Comparison of ENCODE assay signal across 9 mouse cellular contexts in genomic region chr8:93591608-93592301, GRCm38 (mm10). TPM values are rescaled to one million over a fixed set of nuclear protein-coding genes. Genes with fewer than 3 reads are reported as not detected.
DNase-seq lines count a peak whose midpoint lies in the region; ATAC-seq and TF ChIP-seq lines count a peak whose summit lies in the region.
"Had no signal": no experiment of that assay in that cellular context is flagged by ENCODE, and none has a peak within 500 bp of the region (broad histone marks: within the 10 kb centered on the region; RNA-seq: fewer than 3 reads in every experiment).

No protein-coding gene starts in this region.

- no peaks in the 10 kb centered on the region for H3K4me1 ChIP-seq in ES-Bruce4 (ENCODE audit: control insufficient read depth, insufficient read depth, low read length)
- H3K4me1 ChIP-seq in forebrain, embryonic 10.5 days: peaks cover 14% of the 10 kb centered on the region
- H3K4me1 ChIP-seq in heart, embryonic 14.5 days (ENCODE audit: control insufficient read depth in 2 of 2, insufficient read depth in 2 of 2, low read length in 2 of 2): no peaks in the 10 kb centered on the region
- H3K4me1 ChIP-seq: limb, embryonic 12.5 days had no signal

- no peaks in the 10 kb centered on the region; the same call in none of the 2 replicates for H3K9me3 ChIP-seq in ES-Bruce4 (replicated peaks; ENCODE audit: control insufficient read depth, insufficient read depth, low read length, poor library complexity, severe bottlenecking)
- H3K9me3 ChIP-seq in forebrain, embryonic 10.5 days: no peaks in the 10 kb centered on the region
- H3K9me3 ChIP-seq in heart, embryonic 14.5 days (ENCODE audit: control insufficient read depth, low read length): no peaks in the 10 kb centered on the region
- H3K9me3 ChIP-seq: limb, embryonic 12.5 days had no signal

- no peak overlapping the region for H3K4me2 ChIP-seq in heart, embryonic 14.5 days (ENCODE audit: low read length)
- H3K4me2 ChIP-seq: limb, embryonic 12.5 days had no signal

- no peak overlapping the region for H3K4me3 ChIP-seq in ES-Bruce4 (ENCODE audit: low read depth, low read length)
- no peak overlapping the region for H3K4me3 ChIP-seq in forebrain, embryonic 10.5 days
- H3K4me3 ChIP-seq in heart, embryonic 14.5 days (ENCODE audit: control insufficient read depth in 1 of 2, insufficient read depth in 1 of 2, low read depth in 1 of 2, low read length in 2 of 2): no peak overlapping the region
- H3K4me3 ChIP-seq: limb, embryonic 12.5 days had no signal

- no peaks in the 10 kb centered on the region; the same call in none of the 2 replicates for H3K27me3 ChIP-seq in ES-Bruce4 (ENCODE audit: control insufficient read depth, insufficient read depth, low read length, poor library complexity, severe bottlenecking)
- no peaks in the 10 kb centered on the region for H3K27me3 ChIP-seq in forebrain, embryonic 10.5 days (ENCODE audit: poor library complexity, severe bottlenecking)
- H3K27me3 ChIP-seq in heart, embryonic 14.5 days (ENCODE audit: control insufficient read depth, insufficient read depth, low read length): no peaks in the 10 kb centered on the region; the same call in 1 of the 2 replicates
- H3K27me3 ChIP-seq: limb, embryonic 12.5 days had no signal

- no peak overlapping the region for H3K9ac ChIP-seq in ES-Bruce4 (ENCODE audit: low read depth, poor library complexity, severe bottlenecking)
- H3K9ac ChIP-seq in heart, embryonic 14.5 days (ENCODE audit: low read length): 0 out of 2 replicates have a peak overlapping the region, but pooled peaks have one; percentile 25
- H3K9ac ChIP-seq: limb, embryonic 12.5 days had no signal

- H3K36me3 ChIP-seq in ES-Bruce4 (ENCODE audit: control insufficient read depth, insufficient read depth, low read length, poor library complexity, severe bottlenecking): no peaks in the 10 kb centered on the region
- H3K36me3 ChIP-seq in forebrain, embryonic 10.5 days (replicated peaks): no peaks in the 10 kb centered on the region
- H3K36me3 ChIP-seq in heart, embryonic 14.5 days (ENCODE audit: control insufficient read depth, insufficient read depth, low read length): no peaks in the 10 kb centered on the region
- H3K36me3 ChIP-seq: limb, embryonic 12.5 days had no signal

- TF ChIP-seq CTCF in ES-Bruce4 (IDR thresholded peaks at IDR 0.05; ENCODE audit: low read depth, low read length): peak; percentile 93

- peak; percentile 96 for DNase-seq in brain, adult 2 months (ENCODE audit: low read depth, low spot score)
- peak; percentile 84 for DNase-seq in forebrain, embryonic 10.5 days (ENCODE audit: extremely low spot score, low spot score)
- DNase-seq in kidney, postnatal 36 days: peak; percentile 54 to 86
- DNase-seq in lung, adult 18-20 months: peak; percentile 49 to 74
- DNase-seq in ovary, postnatal 36 days (ENCODE audit: low spot score): peak; percentile 77
- DNase-seq in urinary bladder, postnatal 14 days (ENCODE audit: low spot score): peak; percentile 82

- TF ChIP-seq EP300 in ES-Bruce4 (IDR thresholded peaks at IDR 0.05; ENCODE audit: insufficient read depth, low read depth, low read length): no peak

- TF ChIP-seq POLR2A in ES-Bruce4 (IDR thresholded peaks at IDR 0.05; ENCODE audit: insufficient read depth, low read length): no peak

- H3K27ac ChIP-seq in ES-Bruce4 (ENCODE audit: insufficient read depth, low read length): no peak overlapping the region
- peak overlapping the region; percentile 74 for H3K27ac ChIP-seq in forebrain, embryonic 10.5 days
- no peak overlapping the region for H3K27ac ChIP-seq in heart, embryonic 14.5 days (replicated peaks in 1 of 2; ENCODE audit: control insufficient read depth in 1 of 2, insufficient read depth in 1 of 2, low read depth in 2 of 2, low read length in 2 of 2)
- H3K27ac ChIP-seq: limb, embryonic 12.5 days had no signal

- no peak for ATAC-seq in heart, embryonic 14.5 days (ENCODE audit: insufficient number of reproducible peaks, insufficient read depth, low FRiP score, low read depth)

- WGBS in forebrain, embryonic 10.5 days: 36% methylated on average over 9 of the region's 9 CpGs
- 34% methylated on average over 9 of the region's 9 CpGs for WGBS in heart, embryonic 14.5 days

RNA-seq across cellular contexts. Expression of gene Ces5a, which starts 56.1 kb away (rescaled TPM):
- polyA plus RNA-seq in ES-Bruce4 (2011; ENCODE audit: insufficient read depth, insufficient read length, low read depth, missing spikeins): not detected in 2 replicates
- not detected in 2 replicates for polyA plus RNA-seq in forebrain, embryonic 10.5 days (2016; fragmentation: Nextera tagmentation; extraction: Ambion mirVana)
- 0.31 and 0.43 TPM in 2 replicates for polyA plus RNA-seq in heart, embryonic 14.5 days (2014; fragmentation: Nextera tagmentation; extraction: Ambion mirVana)
- polyA plus RNA-seq: limb, embryonic 12.5 days had no signal
